Mouse (Mus musculus) lung, adult 2 months (tissue): Measurements from ENCODE around the gene Jakmip3.

ENCODE experiments used
- CTCF ChIP-seq: fragments of 200-500 bp; IDR thresholded peaks from 2 replicates; pipeline ENCODE4 v1.5.1; 2011; ENCODE audit warnings: mild to moderate bottlenecking, low read length, control low read depth; ENCODE audit not compliant: insufficient read depth
- POLR2A ChIP-seq: fragments of 200-500 bp; IDR thresholded peaks from 2 replicates; pipeline ENCODE4 v1.6.1; 2011; ENCODE audit warnings: low read depth, mild to moderate bottlenecking, control low read depth, low read length, borderline replicate concordance; ENCODE audit errors: extremely low read depth

DNA sequence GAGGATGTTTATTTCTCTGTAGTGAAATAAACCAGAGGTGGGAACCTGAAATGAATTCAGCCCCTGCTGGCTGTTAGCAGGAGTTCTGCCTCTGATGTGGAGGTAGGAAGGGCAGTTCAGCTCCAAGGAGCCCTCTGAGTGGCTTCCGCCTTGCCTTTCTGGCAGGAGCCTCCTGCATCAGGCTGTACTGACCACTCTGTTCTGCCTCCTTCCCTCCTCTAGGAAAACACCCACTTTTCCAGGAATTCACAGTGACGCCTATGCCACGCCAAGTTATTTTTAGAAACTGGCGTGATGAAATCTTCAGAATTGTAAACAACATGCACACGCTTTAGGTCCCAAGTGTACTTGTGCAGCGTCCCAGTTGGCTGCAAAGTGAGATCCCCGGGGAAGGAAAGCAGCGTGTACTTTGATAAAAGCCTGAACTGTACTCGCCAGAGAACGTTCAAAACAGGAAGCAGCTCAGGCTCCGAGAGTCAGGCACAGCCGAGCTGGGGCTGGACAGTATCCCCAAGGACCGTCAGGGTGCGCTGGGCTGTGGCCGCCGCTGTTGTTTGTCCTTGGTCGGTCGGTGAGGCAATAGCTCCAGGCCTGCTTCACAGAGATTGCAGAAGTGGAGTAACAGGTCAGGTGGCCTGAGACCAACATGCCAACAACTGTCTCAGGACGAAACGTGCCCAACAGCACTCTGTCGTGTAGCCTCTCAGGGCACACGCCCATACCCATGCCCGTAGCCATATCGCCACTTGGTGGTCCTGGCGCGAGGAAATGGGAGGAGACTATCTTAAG lies 21.2 kb upstream of the Jakmip3 start:
- TF ChIP-seq POLR2A (peak; percentile 75; the same call in 1 of the 2 replicates), CTCF (peak; percentile 18; the same call in 1 of the 2 replicates)
